Mouse (Mus musculus) heart, embryonic 16.5 days (tissue): ENCODE measurements around the gene Ces1e. TPM values are rescaled to one million over a fixed set of nuclear protein-coding genes. Genes with fewer than 3 reads are reported as not detected.
A peak's percentile ranks its signal among the peaks of the same experiment; 100 is the strongest.
"Not testable (repeated sequence)": the region's sequence is repeated elsewhere in the genome, so short reads cannot be mapped to it uniquely, and the experiment has no call there.

Experiments used
- ATAC-seq: fragments of 200-750 bp; cut with Nextera tagmentation; replicated peaks from 2 replicates; pipeline ENCODE4 v1.8.0; 2017; ENCODE audit warnings: moderate number of reproducible peaks; ENCODE audit not compliant: insufficient read depth, low FRiP score; ENCODE audit errors: extremely low read depth
- H3K27ac ChIP-seq: fragments of 300-500 bp; sonication (generic); 2 replicates; pipeline ENCODE4 v1.5.1; 2014; ENCODE audit warnings: mild to moderate bottlenecking, low read length, control low read depth, moderate library complexity
- H3K27me3 ChIP-seq: fragments of 300-500 bp; sonication (generic); 2 replicates; pipeline ENCODE4 v1.6.1; 2014; ENCODE audit warnings: low read length, mixed read lengths; ENCODE audit not compliant: control insufficient read depth, insufficient read depth
- H3K36me3 ChIP-seq: fragments of 300-500 bp; sonication (generic); 2 replicates; pipeline ENCODE4 v1.6.1; 2014; ENCODE audit not compliant: control insufficient read depth, insufficient read depth
- H3K4me1 ChIP-seq: fragments of 300-500 bp; sonication (generic); 2 replicates; pipeline ENCODE4 v1.6.1; 2014; ENCODE audit warnings: low read length, mixed read lengths; ENCODE audit not compliant: control insufficient read depth, insufficient read depth
- H3K4me2 ChIP-seq: fragments of 300-500 bp; sonication (generic); 2 replicates; pipeline ENCODE4 v1.6.1; 2014; ENCODE audit warnings: low read depth, mild to moderate bottlenecking, control low read depth, low read length
- H3K4me3 ChIP-seq: fragments of 300-500 bp; sonication (generic); 2 replicates; pipeline ENCODE4 v1.5.1; 2014; ENCODE audit warnings: mild to moderate bottlenecking, control low read depth, low read length
- H3K9ac ChIP-seq: fragments of 300-500 bp; sonication (generic); 2 replicates; pipeline ENCODE4 v1.6.1; 2014; ENCODE audit warnings: low read length, control low read depth
- H3K9me3 ChIP-seq: fragments of 300-500 bp; sonication (generic); replicated peaks from 2 replicates; pipeline ENCODE4 v1.6.1; 2016; ENCODE audit warnings: low read length; ENCODE audit not compliant: control insufficient read depth
- WGBS: fragments of 180-500 bp; shearing (Covaris S2); extraction: QIAGEN DNeasy Blood & Tissue Kit; methylation state at CpG from one replicate; pipeline ENCODE4 v1.1.7; 2014; 5-methylcytosine and 5-hydroxymethylcytosine counted together
- polyA plus RNA-seq: library from polyadenylated mRNA; unstranded; fragments of >200 nt; fragmentation: Nextera tagmentation; extraction: Ambion mirVana; gene quantifications from 2 replicates; pipeline ENCODE4 v1.2.1, GENCODE M21; 2015

Gene Ces1e
- polyA plus RNA-seq, 1 experiment from 2014 or later = 0.09 TPM

GRCm38 (mm10) chr8:93235681-93236080 is 6.3 kb upstream of the Ces1e start:
- Histone ChIP-seq H3K36me3 (no peaks in the 10 kb centered on the region), H3K4me2 (no peak overlapping the region), H3K9me3 (no peaks in the 10 kb centered on the region), H3K9ac (no peak overlapping the region), H3K27ac (no peak overlapping the region), H3K4me3 (no peak overlapping the region), H3K4me1 (no peaks in the 10 kb centered on the region), H3K27me3 (no peaks in the 10 kb centered on the region)
- 91% methylated on average over 1 of the region's 1 CpGs for WGBS
- no peak for ATAC-seq

DNA sequence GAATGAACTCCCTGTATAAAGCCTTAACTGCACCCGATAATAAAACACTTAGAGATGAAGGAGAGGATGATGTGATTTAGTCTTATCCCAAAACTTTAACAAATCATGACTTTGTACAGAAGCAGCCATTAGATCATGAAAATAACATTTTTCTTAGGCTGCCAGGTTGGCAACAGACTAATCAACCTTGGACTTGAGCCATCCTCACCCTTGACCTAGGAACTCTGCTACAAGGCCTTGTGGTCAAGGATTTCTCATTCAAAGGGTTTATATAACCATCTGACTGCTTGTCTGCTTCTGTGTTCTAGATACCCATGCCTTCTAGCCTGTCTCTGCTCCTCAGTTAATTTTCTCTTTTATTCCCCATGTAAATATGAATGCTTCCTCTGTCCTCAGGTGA is 5.3 kb upstream of the Ces1e start:
- Histone ChIP-seq H3K4me1 (no peaks in the 10 kb centered on the region), H3K27ac (no peak overlapping the region), H3K4me2 (no peak overlapping the region), H3K27me3 (no peaks in the 10 kb centered on the region), H3K9ac (no peak overlapping the region), H3K9me3 (no peaks in the 10 kb centered on the region), H3K36me3 (no peaks in the 10 kb centered on the region), H3K4me3 (no peak overlapping the region)
- 81% methylated on average over 1 of the region's 1 CpGs for WGBS
- ATAC-seq = no peak

DNA sequence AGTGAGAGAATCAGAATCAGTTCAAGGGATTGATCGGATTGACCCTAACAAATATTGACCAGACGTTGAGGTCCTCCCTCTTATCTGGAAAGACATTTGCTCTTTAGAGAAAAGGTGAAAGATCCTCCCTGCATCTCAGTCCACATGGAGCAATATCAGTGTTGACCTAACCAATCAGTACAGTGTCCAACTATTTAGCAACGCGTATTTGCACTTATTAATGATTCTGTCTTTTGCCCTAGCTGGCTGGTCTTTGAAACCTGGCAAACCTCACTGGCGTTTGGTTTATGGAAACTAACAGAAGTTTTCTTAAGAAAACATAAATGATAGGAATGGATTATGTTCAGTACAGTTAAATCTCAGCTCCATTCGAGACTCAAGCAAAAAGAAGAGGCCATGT is 4.6 kb upstream of the Ces1e start:
- H3K36me3 ChIP-seq = no peaks in the 10 kb centered on the region
- H3K4me1 ChIP-seq = no peaks in the 10 kb centered on the region
- H3K9ac ChIP-seq = no peak overlapping the region
- H3K27ac ChIP-seq = no peak overlapping the region
- ATAC-seq = no peak
- H3K9me3 ChIP-seq = no peaks in the 10 kb centered on the region
- no peaks in the 10 kb centered on the region for H3K27me3 ChIP-seq
- H3K4me2 ChIP-seq = no peak overlapping the region
- no peak overlapping the region for H3K4me3 ChIP-seq
- 80% methylated on average over 6 of the region's 6 CpGs for WGBS

DNA sequence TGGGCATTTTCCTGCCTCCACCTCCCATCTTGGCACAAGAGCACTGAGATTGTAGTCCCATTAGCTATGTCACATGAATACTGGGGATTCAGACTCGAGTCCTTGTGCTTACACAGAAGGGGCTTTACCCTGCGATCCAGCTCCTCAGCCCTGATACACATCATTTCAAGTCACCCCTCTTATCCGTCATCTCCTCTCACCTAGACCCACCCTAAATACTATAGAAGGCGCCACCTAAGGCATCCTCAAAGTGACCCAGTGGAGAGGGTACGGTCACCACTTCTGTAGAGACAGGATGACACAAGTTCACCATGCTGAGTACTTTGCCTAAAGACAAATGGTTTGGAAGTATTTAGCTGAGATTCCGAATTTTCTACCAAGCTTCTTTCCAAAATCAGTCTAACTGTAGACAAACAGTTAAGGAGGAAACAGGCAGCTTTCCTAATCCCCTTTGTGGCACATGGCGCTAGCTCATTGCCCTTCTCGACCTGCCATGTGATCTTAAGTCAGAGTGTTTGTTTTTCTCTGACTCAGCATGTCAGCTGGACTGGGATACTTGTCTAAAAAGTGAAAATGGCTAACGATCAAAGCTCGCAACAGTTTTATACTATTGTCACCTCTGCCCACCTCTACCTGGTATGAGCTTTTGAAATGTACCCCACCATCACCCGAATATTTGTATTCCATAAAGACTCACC is 597 bp downstream of the Ces1e start:
- Histone ChIP-seq H3K4me3 (no peak overlapping the region), H3K36me3 (no peaks in the 10 kb centered on the region), H3K4me2 (no peak overlapping the region), H3K4me1 (no peaks in the 10 kb centered on the region), H3K27me3 (no peaks in the 10 kb centered on the region), H3K9ac (no peak overlapping the region), H3K27ac (no peak overlapping the region), H3K9me3 (no peaks in the 10 kb centered on the region)
- ATAC-seq = no peak
- WGBS = 62% methylated on average over 11 of the region's 11 CpGs

GRCm38 (mm10) chr8:93226471-93226870 is 2.9 kb downstream of the Ces1e start:
- not testable (repeated sequence) for H3K36me3 ChIP-seq, ATAC-seq, H3K9me3 ChIP-seq, H3K9ac ChIP-seq, H3K4me1 ChIP-seq, H3K27ac ChIP-seq, H3K4me3 ChIP-seq, H3K4me2 ChIP-seq, H3K27me3 ChIP-seq
- 80% methylated on average over 1 of the region's 1 CpGs for WGBS

- no peak overlapping the region for H3K9ac ChIP-seq
- H3K27me3 ChIP-seq = no peaks in the 10 kb centered on the region
- no peak overlapping the region for H3K4me2 ChIP-seq
- no peak for ATAC-seq
- H3K9me3 ChIP-seq = no peaks in the 10 kb centered on the region
- peaks cover 16% of the 10 kb centered on the region for H3K4me1 ChIP-seq
- H3K27ac ChIP-seq = no peak overlapping the region
- no peak overlapping the region for H3K4me3 ChIP-seq
- 57% methylated on average over 3 of the region's 3 CpGs for WGBS
- H3K36me3 ChIP-seq = no peaks in the 10 kb centered on the region
Measured at GRCm38 (mm10) chr8:93221896-93222295, 7.5 kb downstream of the Ces1e start.

DNA sequence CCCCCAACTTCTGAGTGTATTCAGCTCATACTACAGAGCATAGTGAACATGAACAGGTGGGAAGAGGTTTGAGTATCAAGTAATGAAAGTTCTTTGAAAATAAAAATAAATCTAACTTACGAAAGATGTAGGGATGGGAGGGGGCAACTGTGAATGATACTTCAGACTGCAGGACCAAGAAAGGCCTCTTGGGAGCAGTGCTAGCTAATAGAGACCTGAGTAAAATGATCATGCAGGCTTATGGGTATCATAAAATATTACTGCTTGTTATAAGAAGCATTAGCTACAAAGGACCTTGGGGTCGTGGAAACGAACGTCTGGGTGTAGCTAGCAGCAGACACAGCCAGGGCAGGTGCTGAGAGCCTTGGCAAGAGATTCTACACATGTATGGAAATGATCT is 11.6 kb downstream of the Ces1e start:
- no peaks in the 10 kb centered on the region for H3K9me3 ChIP-seq
- H3K36me3 ChIP-seq = no peaks in the 10 kb centered on the region
- H3K9ac ChIP-seq = peak overlapping the region; percentile 25
- H3K27ac ChIP-seq = peak overlapping the region; percentile 91
- no peak overlapping the region for H3K4me2 ChIP-seq
- H3K4me1 ChIP-seq = peaks cover 16% of the 10 kb centered on the region
- WGBS = 52% methylated on average over 4 of the region's 4 CpGs
- H3K4me3 ChIP-seq = no peak overlapping the region
- 0 out of 2 replicates have a peak, but pooled peaks have one; percentile 44 for ATAC-seq
- no peaks in the 10 kb centered on the region for H3K27me3 ChIP-seq

DNA sequence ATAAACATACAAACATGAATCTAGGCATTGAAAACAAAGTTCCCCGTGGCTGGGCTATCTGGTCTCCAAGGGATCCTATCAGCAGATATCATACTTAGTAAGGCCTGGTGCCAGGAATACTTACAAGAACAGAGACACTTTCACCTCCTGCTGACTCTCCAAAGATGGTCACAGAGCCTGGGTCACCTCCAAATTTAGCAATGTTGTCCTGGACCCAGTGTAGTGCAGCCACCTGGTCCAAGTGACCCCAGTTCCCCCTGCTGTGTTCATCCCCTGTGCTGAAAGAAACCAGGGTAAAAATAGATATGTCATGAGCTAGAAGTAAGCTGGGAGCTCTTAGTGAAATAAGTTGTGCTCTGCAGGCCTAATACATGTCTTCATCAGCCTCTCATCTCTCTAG is 12.0 kb downstream of the Ces1e start:
- WGBS = 19% methylated on average over 1 of the region's 1 CpGs
- no peak overlapping the region for H3K4me2 ChIP-seq
- no peak overlapping the region for H3K4me3 ChIP-seq
- ATAC-seq = peak; percentile 94
- H3K36me3 ChIP-seq = no peaks in the 10 kb centered on the region
- no peaks in the 10 kb centered on the region for H3K9me3 ChIP-seq
- peak overlapping the region; percentile 91 for H3K27ac ChIP-seq
- H3K4me1 ChIP-seq = peaks cover 16% of the 10 kb centered on the region
- H3K9ac ChIP-seq = peak overlapping the region; percentile 25; the same call in 1 of the 2 replicates
- H3K27me3 ChIP-seq = no peaks in the 10 kb centered on the region

GRCm38 (mm10) chr8:93211091-93211490 is 18.3 kb downstream of the Ces1e start:
- Histone ChIP-seq H3K9me3 (no peaks in the 10 kb centered on the region), H3K36me3 (no peaks in the 10 kb centered on the region), H3K27me3 (no peaks in the 10 kb centered on the region), H3K4me3 (no peak overlapping the region), H3K4me1 (peaks cover 3% of the 10 kb centered on the region; the same call in 1 of the 2 replicates), H3K9ac (no peak overlapping the region), H3K27ac (no peak overlapping the region), H3K4me2 (no peak overlapping the region)
- ATAC-seq = no peak
